ENCODE assay signal across 24 mouse cellular contexts in the genomic region with DNA sequence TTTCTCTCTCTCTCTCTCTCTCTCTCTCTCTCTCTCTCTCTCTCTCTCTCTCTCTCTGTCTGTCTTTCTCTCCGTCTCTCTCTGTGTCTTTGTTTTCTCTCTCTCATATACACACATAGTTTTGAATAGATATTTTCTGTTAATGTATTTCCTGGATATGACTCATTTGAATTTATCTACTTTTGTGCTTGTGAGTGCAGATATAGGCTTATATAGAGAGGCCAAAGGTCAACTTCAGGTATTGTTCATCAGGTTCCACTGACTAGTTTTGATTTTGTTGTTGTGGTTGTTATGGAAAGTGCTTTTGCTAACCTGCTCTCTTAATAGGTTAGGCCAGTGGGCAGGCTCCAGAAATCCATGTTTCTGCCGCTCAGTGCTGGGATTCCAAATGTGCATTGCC. TPM values are rescaled to one million over a fixed set of nuclear protein-coding genes. Genes with fewer than 3 reads are reported as not detected.
A peak's percentile ranks its signal among the peaks of the same experiment; 100 is the strongest.
DNase-seq lines count a peak whose midpoint lies in the region; ATAC-seq and TF ChIP-seq lines count a peak whose summit lies in the region.
"Had no signal": no experiment of that assay in that cellular context is flagged by ENCODE, and none has a peak within 500 bp of the region (broad histone marks: within the 10 kb centered on the region; RNA-seq: fewer than 3 reads in every experiment).

No protein-coding gene starts in this region.

- no peak for TF ChIP-seq CTCF in midbrain, postnatal 0 days (IDR thresholded peaks at IDR 0.05)
- TF ChIP-seq CTCF in cerebellum, adult 2 months (IDR thresholded peaks at IDR 0.05; ENCODE audit: borderline replicate concordance, insufficient read depth, low read depth, low read length) = no peak

- DNase-seq in large intestine, adult 2 months (ENCODE audit: low read depth, low spot score) = peak; percentile 32
- DNase-seq in liver = no peak
- DNase-seq in midbrain, postnatal 0 days (ENCODE audit: low spot score) = no peak
- no peak for DNase-seq in cerebellum, adult 2 months
- no peak for DNase-seq in heart, postnatal 25 days (ENCODE audit: low spot score)
- DNase-seq: adrenal gland, adult 2 months; adrenal gland, postnatal 10 days; adrenal gland, postnatal 25 days; cerebellum, adult 11 months; cerebellum, adult 18-20 months; cerebellum, adult 9-10 months; cerebellum, postnatal 10 days; cerebellum, postnatal 25 days had no signal

- H3K9me3 ChIP-seq in intestine, embryonic 16.5 days (ENCODE audit: control insufficient read depth, low read length) = no peaks in the 10 kb centered on the region
- no peaks in the 10 kb centered on the region for H3K9me3 ChIP-seq in stomach, embryonic 16.5 days (replicated peaks; ENCODE audit: control insufficient read depth, low read length)
- no peaks in the 10 kb centered on the region for H3K9me3 ChIP-seq in midbrain, postnatal 0 days (ENCODE audit: low read length)
- H3K9me3 ChIP-seq: embryonic facial prominence, embryonic 10.5 days; embryonic facial prominence, embryonic 12.5 days; forebrain, embryonic 13.5 days; forebrain, embryonic 15.5 days had no signal

- peak; percentile 70 for ATAC-seq in intestine, embryonic 16.5 days
- ATAC-seq in stomach, embryonic 16.5 days (ENCODE audit: insufficient read depth, low FRiP score) = no peak
- ATAC-seq in midbrain, postnatal 0 days (ENCODE audit: low FRiP score) = no peak
- ATAC-seq: forebrain, embryonic 13.5 days; forebrain, embryonic 15.5 days had no signal

- no peaks in the 10 kb centered on the region for H3K4me1 ChIP-seq in intestine, embryonic 16.5 days (ENCODE audit: control insufficient read depth, insufficient read depth, low read length)
- peaks cover 3% of the 10 kb centered on the region for H3K4me1 ChIP-seq in stomach, embryonic 16.5 days (ENCODE audit: control insufficient read depth, insufficient read depth, low read length)
- no peaks in the 10 kb centered on the region for H3K4me1 ChIP-seq in midbrain, postnatal 0 days (ENCODE audit: insufficient read depth, low read length)
- no peaks in the 10 kb centered on the region for H3K4me1 ChIP-seq in cerebellum, adult 2 months (ENCODE audit: control insufficient read depth, insufficient read depth, low read length)
- H3K4me1 ChIP-seq: embryonic facial prominence, embryonic 12.5 days had no signal

- H3K36me3 ChIP-seq in intestine, embryonic 16.5 days (ENCODE audit: control insufficient read depth, insufficient read depth, low read length) = peaks cover 3% of the 10 kb centered on the region
- H3K36me3 ChIP-seq in stomach, embryonic 16.5 days (ENCODE audit: control insufficient read depth, insufficient read depth, low read length) = peaks cover 19% of the 10 kb centered on the region
- peaks cover 31% of the 10 kb centered on the region for H3K36me3 ChIP-seq in midbrain, postnatal 0 days (ENCODE audit: insufficient read depth, low read length)

- no peak for TF ChIP-seq POLR2A in cerebellum, adult 2 months (IDR thresholded peaks at IDR 0.05; ENCODE audit: borderline replicate concordance, insufficient read depth, low read length)

- intact Hi-C loops in heart, postnatal 25 days (cut with DNase I) = no loop called here

- H3K4me3 ChIP-seq in intestine, embryonic 16.5 days (ENCODE audit: low read length) = no peak overlapping the region
- H3K4me3 ChIP-seq in stomach, embryonic 16.5 days (replicated peaks; ENCODE audit: low read length) = no peak overlapping the region
- no peak overlapping the region for H3K4me3 ChIP-seq in midbrain, postnatal 0 days (ENCODE audit: low read depth, low read length)
- H3K4me3 ChIP-seq in cerebellum, adult 2 months (replicated peaks; ENCODE audit: insufficient read depth, low read depth, low read length) = no peak overlapping the region
- H3K4me3 ChIP-seq: embryonic facial prominence, embryonic 10.5 days; embryonic facial prominence, embryonic 12.5 days; forebrain, embryonic 13.5 days; forebrain, embryonic 15.5 days had no signal

- 85% methylated on average over 2 of the region's 2 CpGs for WGBS in intestine, embryonic 16.5 days
- WGBS in large intestine, adult 2 months = 56% methylated on average over 2 of the region's 2 CpGs
- 80% methylated on average over 2 of the region's 2 CpGs for WGBS in stomach, embryonic 16.5 days
- WGBS in midbrain, postnatal 0 days = 96% methylated on average over 2 of the region's 2 CpGs
- 87% methylated on average over 2 of the region's 2 CpGs for WGBS in cerebellum, adult 2 months

- H3K4me2 ChIP-seq in intestine, embryonic 16.5 days (ENCODE audit: low read depth, low read length) = no peak overlapping the region
- no peak overlapping the region for H3K4me2 ChIP-seq in stomach, embryonic 16.5 days (ENCODE audit: low read depth, low read length)
- no peak overlapping the region for H3K4me2 ChIP-seq in midbrain, postnatal 0 days (ENCODE audit: low read depth, low read length, poor library complexity, severe bottlenecking)
- H3K4me2 ChIP-seq: embryonic facial prominence, embryonic 12.5 days; forebrain, embryonic 13.5 days; forebrain, embryonic 15.5 days had no signal

- H3K9ac ChIP-seq in intestine, embryonic 16.5 days (ENCODE audit: low read depth, low read length) = no peak overlapping the region
- no peak overlapping the region for H3K9ac ChIP-seq in stomach, embryonic 16.5 days (ENCODE audit: low read length)
- H3K9ac ChIP-seq in midbrain, postnatal 0 days (replicated peaks; ENCODE audit: low read length, poor library complexity, severe bottlenecking) = no peak overlapping the region
- H3K9ac ChIP-seq: embryonic facial prominence, embryonic 12.5 days; forebrain, embryonic 13.5 days; forebrain, embryonic 15.5 days had no signal

- peak overlapping the region; percentile 62 for H3K27ac ChIP-seq in intestine, embryonic 16.5 days (ENCODE audit: low read length)
- H3K27ac ChIP-seq in stomach, embryonic 16.5 days (ENCODE audit: low read length) = peak overlapping the region; percentile 27; the same call in 1 of the 2 replicates
- H3K27ac ChIP-seq in midbrain, postnatal 0 days (ENCODE audit: low read depth, low read length) = no peak overlapping the region
- H3K27ac ChIP-seq in cerebellum, adult 2 months (ENCODE audit: insufficient read depth, low read length) = no peak overlapping the region
- H3K27ac ChIP-seq: embryonic facial prominence, embryonic 10.5 days; embryonic facial prominence, embryonic 12.5 days; forebrain, embryonic 13.5 days; forebrain, embryonic 15.5 days had no signal

- no peaks in the 10 kb centered on the region for H3K27me3 ChIP-seq in intestine, embryonic 16.5 days (replicated peaks; ENCODE audit: control insufficient read depth, insufficient read depth, low read length)
- no peaks in the 10 kb centered on the region for H3K27me3 ChIP-seq in stomach, embryonic 16.5 days (ENCODE audit: control insufficient read depth, insufficient read depth, low read length)
- no peaks in the 10 kb centered on the region for H3K27me3 ChIP-seq in midbrain, postnatal 0 days (ENCODE audit: insufficient read depth, low read length)
- no peaks in the 10 kb centered on the region for H3K27me3 ChIP-seq in cerebellum, adult 2 months (ENCODE audit: control insufficient read depth, insufficient read depth, low read length)
- H3K27me3 ChIP-seq: embryonic facial prominence, embryonic 12.5 days; forebrain, embryonic 13.5 days; forebrain, embryonic 15.5 days had no signal

RNA-seq across cellular contexts. Expression of gene Parp2, which starts 5.4 kb away (rescaled TPM):
- 56.4 and 60.6 TPM in 2 replicates for polyA plus RNA-seq in intestine, embryonic 16.5 days (2015; fragmentation: Nextera tagmentation; extraction: Ambion mirVana)
- polyA plus RNA-seq in large intestine, adult 2 months (2012; rRNA removed) = 16.3 and 23.8 TPM in 2 replicates
- 56.4 and 62.2 TPM in 2 replicates for polyA plus RNA-seq in stomach, embryonic 16.5 days (2015; fragmentation: Nextera tagmentation; extraction: Ambion mirVana)
- 16.3 and 23.5 TPM in 2 replicates for total RNA-seq in midbrain, postnatal 0 days (2014; rRNA removed)
- 30.7 and 32.7 TPM in 2 replicates for polyA plus RNA-seq in midbrain, postnatal 0 days (2015; fragmentation: Nextera tagmentation; extraction: Ambion mirVana)
- 61.2 and 62.2 TPM in 2 replicates for polyA plus RNA-seq in cerebellum, adult 2 months (2012; rRNA removed)
- total RNA-seq in heart, postnatal 25 days (2021) = 10 to 100 TPM; 13.4 to 16.0 TPM

RNA-seq across cellular contexts. Expression of gene Ccnb1ip1, which starts 5.5 kb away (rescaled TPM):
- polyA plus RNA-seq in intestine, embryonic 16.5 days (2015; fragmentation: Nextera tagmentation; extraction: Ambion mirVana) = not detected in 2 replicates
- polyA plus RNA-seq in large intestine, adult 2 months (2012; rRNA removed) = not detected in 2 replicates
- polyA plus RNA-seq in stomach, embryonic 16.5 days (2015; fragmentation: Nextera tagmentation; extraction: Ambion mirVana) = not detected in 2 replicates
- total RNA-seq in midbrain, postnatal 0 days (2014; rRNA removed) = not detected in 2 replicates
- not detected in 2 replicates for polyA plus RNA-seq in midbrain, postnatal 0 days (2015; fragmentation: Nextera tagmentation; extraction: Ambion mirVana)
- polyA plus RNA-seq in cerebellum, adult 2 months (2012; rRNA removed) = not detected in 2 replicates
- under 1 TPM in 1 of 2 experiments, not detected in 1; 0.39 TPM for total RNA-seq in heart, postnatal 25 days (2021)
- total RNA-seq: adrenal gland, adult 2 months; adrenal gland, postnatal 25 days; adrenal gland, postnatal 4 days had no signal
- polyA plus RNA-seq: adrenal gland, adult 2 months; brain, embryonic 14.5 days; cortical plate, adult 2 months; embryonic facial prominence, embryonic 10.5 days; embryonic facial prominence, embryonic 12.5 days; embryonic facial prominence, embryonic 14.5 days; forebrain, embryonic 11.5 days; forebrain, embryonic 13.5 days had no signal

RNA-seq across cellular contexts. Expression of gene Ttc5, which starts 27.7 kb away (rescaled TPM):
- polyA plus RNA-seq in intestine, embryonic 16.5 days (2015; fragmentation: Nextera tagmentation; extraction: Ambion mirVana) = 52.6 and 60.4 TPM in 2 replicates
- polyA plus RNA-seq in large intestine, adult 2 months (2012; rRNA removed) = 21.7 and 25.6 TPM in 2 replicates
- polyA plus RNA-seq in stomach, embryonic 16.5 days (2015; fragmentation: Nextera tagmentation; extraction: Ambion mirVana) = 58.5 and 61.4 TPM in 2 replicates
- total RNA-seq in midbrain, postnatal 0 days (2014; rRNA removed) = 83.9 and 109 TPM in 2 replicates
- 93.1 and 97.8 TPM in 2 replicates for polyA plus RNA-seq in midbrain, postnatal 0 days (2015; fragmentation: Nextera tagmentation; extraction: Ambion mirVana)
- 60.6 and 60.9 TPM in 2 replicates for polyA plus RNA-seq in cerebellum, adult 2 months (2012; rRNA removed)
- 10 to 100 TPM; 16.2 to 17.0 TPM for total RNA-seq in heart, postnatal 25 days (2021)

RNA-seq across cellular contexts. Expression of gene Tep1, which starts 57.3 kb away (rescaled TPM):
- 12.6 and 16.0 TPM in 2 replicates for polyA plus RNA-seq in intestine, embryonic 16.5 days (2015; fragmentation: Nextera tagmentation; extraction: Ambion mirVana)
- 68.7 and 104 TPM in 2 replicates for polyA plus RNA-seq in large intestine, adult 2 months (2012; rRNA removed)
- 9.7 and 11.5 TPM in 2 replicates for polyA plus RNA-seq in stomach, embryonic 16.5 days (2015; fragmentation: Nextera tagmentation; extraction: Ambion mirVana)
- 4.9 and 7.2 TPM in 2 replicates for total RNA-seq in midbrain, postnatal 0 days (2014; rRNA removed)
- polyA plus RNA-seq in midbrain, postnatal 0 days (2015; fragmentation: Nextera tagmentation; extraction: Ambion mirVana) = 1.9 and 2.2 TPM in 2 replicates
- polyA plus RNA-seq in cerebellum, adult 2 months (2012; rRNA removed) = 6.4 and 8.4 TPM in 2 replicates
- total RNA-seq in heart, postnatal 25 days (2021) = 10 to 100 TPM in 1 of 2 experiments, 1 to 10 TPM in 1; 9.3 to 10.2 TPM

Comparison
In these comparisons a context has a peak if more than half of its experiments do, and no peak if none do; other contexts are left out.
1. H3K27ac ChIP-seq: peak in intestine, embryonic 16.5 days (single experiment) and stomach, embryonic 16.5 days (single experiment); none in midbrain, postnatal 0 days (single experiment) and cerebellum, adult 2 months (single experiment).